Mouse (Mus musculus): Measurements from ENCODE around the gene Dab2ip. TPM values are rescaled to one million over a fixed set of nuclear protein-coding genes. Genes with fewer than 3 reads are reported as not detected.

The Dab2ip gene
- total and polyA plus RNA-seq, 2 experiments = 4.1 to 8.4 TPM

DNA sequence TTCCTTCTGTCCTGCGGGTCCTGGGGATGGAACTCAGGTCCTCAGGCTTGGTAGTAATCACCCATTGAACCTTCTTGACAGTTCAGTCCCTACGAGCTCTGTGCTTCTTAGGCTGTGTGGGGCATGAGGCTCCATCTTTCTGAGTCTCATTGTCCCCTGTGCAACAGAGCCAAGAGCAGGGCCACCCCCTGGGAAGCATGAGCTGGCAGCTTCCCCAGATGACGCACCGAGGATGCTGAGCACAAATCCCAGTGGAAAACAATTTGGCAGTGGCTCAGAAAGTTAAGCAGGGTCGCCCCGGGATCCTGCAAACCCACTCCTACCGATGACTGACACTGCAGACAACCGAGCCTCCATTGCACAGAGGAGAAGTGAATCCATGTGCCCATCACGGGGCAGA is 24.4 kb upstream of the Dab2ip start:
- no peak overlapping the region for H3K4me3 ChIP-seq (ENCODE audit: insufficient read depth, low read depth, low read length)
- no peaks in the 10 kb centered on the region for H3K36me3 ChIP-seq (ENCODE audit: control insufficient read depth, insufficient read depth, low read length)
- H3K9ac ChIP-seq (ENCODE audit: low read depth, low read length) = no peak overlapping the region
- H3K79me2 ChIP-seq (ENCODE audit: control insufficient read depth, insufficient read depth, low read length) = no peaks in the 10 kb centered on the region
- TF ChIP-seq CTCF (IDR thresholded peaks at IDR 0.05; ENCODE audit: low read depth, low read length) = no peak
- no peak for TF ChIP-seq POLR2A (IDR thresholded peaks at IDR 0.05; ENCODE audit: extremely low read depth, insufficient read depth, low read length)
- H3K4me1 ChIP-seq (ENCODE audit: control insufficient read depth, insufficient read depth, low read length) = no peaks in the 10 kb centered on the region
- no peak overlapping the region for H3K27ac ChIP-seq (replicated peaks; ENCODE audit: insufficient read depth, low read depth, low read length)
- DNase-seq (ENCODE audit: extremely low read depth, low read depth, low spot score) = no peak
- 83% methylated on average over 9 of the region's 9 CpGs for WGBS
- no peaks in the 10 kb centered on the region for H3K27me3 ChIP-seq (ENCODE audit: control insufficient read depth, insufficient read depth, low read length)

DNA sequence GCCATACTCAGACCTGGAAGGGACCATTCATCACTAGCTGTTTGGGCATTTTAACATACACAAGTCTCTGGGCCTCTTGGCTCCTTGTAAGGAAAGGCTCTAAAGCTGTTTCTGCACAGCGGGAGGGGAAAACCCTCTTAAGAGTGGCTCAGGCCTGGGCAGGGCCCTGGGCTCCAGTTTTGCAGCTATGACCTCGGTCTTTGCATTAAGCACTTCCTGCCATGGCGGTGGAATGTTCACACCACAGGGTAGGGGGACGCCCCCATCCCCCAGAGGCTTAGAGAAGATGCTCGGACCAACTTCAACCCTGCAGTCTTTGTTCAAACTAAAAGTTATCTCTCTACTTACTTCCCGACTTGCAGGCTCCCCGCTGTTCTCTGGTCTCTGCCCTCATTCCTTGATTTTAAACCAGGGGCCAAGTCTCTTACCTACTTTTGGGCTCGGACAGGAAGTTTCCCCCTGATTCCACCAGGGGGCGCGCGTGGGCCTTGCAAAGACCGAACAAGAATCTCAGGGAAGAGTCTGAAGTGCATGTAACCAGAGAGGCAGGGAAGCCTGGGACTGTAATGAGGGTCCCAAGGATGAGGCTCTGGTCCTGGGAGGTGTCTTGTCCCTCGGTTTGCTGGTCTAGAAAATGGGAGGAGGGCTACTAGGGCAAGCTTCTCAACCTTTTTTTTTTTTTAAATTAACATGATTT is 18.6 kb upstream of the Dab2ip start:
- Histone ChIP-seq H3K36me3 (ENCODE audit: control insufficient read depth, insufficient read depth, low read length) (no peaks in the 10 kb centered on the region), H3K9ac (ENCODE audit: low read depth, low read length) (no peak overlapping the region), H3K79me2 (ENCODE audit: control insufficient read depth, insufficient read depth, low read length) (no peaks in the 10 kb centered on the region), H3K27me3 (ENCODE audit: control insufficient read depth, insufficient read depth, low read length) (no peaks in the 10 kb centered on the region), H3K4me3 (ENCODE audit: insufficient read depth, low read depth, low read length) (no peak overlapping the region), H3K4me1 (ENCODE audit: control insufficient read depth, insufficient read depth, low read length) (no peaks in the 10 kb centered on the region), H3K27ac (replicated peaks; ENCODE audit: insufficient read depth, low read depth, low read length) (no peak overlapping the region)
- no peak for TF ChIP-seq POLR2A (IDR thresholded peaks at IDR 0.05; ENCODE audit: extremely low read depth, insufficient read depth, low read length)
- peak; percentile 89 for TF ChIP-seq CTCF (IDR thresholded peaks at IDR 0.05; ENCODE audit: low read depth, low read length)
- DNase-seq (ENCODE audit: extremely low read depth, low read depth, low spot score) = peak; percentile 46
- 28% methylated on average over 13 of the region's 13 CpGs for WGBS

DNA sequence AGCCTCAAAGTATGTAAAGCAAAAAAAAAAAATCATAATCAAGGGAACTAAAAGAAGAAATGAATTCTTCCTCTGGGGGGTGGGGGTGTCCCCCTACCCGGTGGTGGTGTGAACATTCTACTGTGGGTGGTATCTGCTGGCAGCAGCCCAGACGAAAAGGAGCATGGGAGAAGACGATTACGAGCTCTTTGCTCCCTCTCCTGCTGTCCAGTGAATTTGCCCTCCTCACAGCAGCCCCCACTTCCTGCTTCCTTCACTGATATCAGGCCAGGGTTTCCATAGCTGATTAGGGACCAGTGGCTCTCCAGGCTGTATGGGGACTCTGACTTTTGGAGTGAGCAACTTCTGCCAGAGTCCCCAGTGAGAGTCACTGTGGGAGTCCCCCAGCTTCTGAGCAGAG is 17.3 kb upstream of the Dab2ip start:
- H3K36me3 ChIP-seq (ENCODE audit: control insufficient read depth, insufficient read depth, low read length) = no peaks in the 10 kb centered on the region
- TF ChIP-seq POLR2A (IDR thresholded peaks at IDR 0.05; ENCODE audit: extremely low read depth, insufficient read depth, low read length) (no peak), CTCF (IDR thresholded peaks at IDR 0.05; ENCODE audit: low read depth, low read length) (no peak)
- no peaks in the 10 kb centered on the region for H3K27me3 ChIP-seq (ENCODE audit: control insufficient read depth, insufficient read depth, low read length)
- no peak for DNase-seq (ENCODE audit: extremely low read depth, low read depth, low spot score)
- no peaks in the 10 kb centered on the region for H3K4me1 ChIP-seq (ENCODE audit: control insufficient read depth, insufficient read depth, low read length)
- H3K27ac ChIP-seq (replicated peaks; ENCODE audit: insufficient read depth, low read depth, low read length) = no peak overlapping the region
- H3K4me3 ChIP-seq (ENCODE audit: insufficient read depth, low read depth, low read length) = no peak overlapping the region
- H3K9ac ChIP-seq (ENCODE audit: low read depth, low read length) = no peak overlapping the region
- H3K79me2 ChIP-seq (ENCODE audit: control insufficient read depth, insufficient read depth, low read length) = no peaks in the 10 kb centered on the region
- 54% methylated on average over 4 of the region's 4 CpGs for WGBS

DNA sequence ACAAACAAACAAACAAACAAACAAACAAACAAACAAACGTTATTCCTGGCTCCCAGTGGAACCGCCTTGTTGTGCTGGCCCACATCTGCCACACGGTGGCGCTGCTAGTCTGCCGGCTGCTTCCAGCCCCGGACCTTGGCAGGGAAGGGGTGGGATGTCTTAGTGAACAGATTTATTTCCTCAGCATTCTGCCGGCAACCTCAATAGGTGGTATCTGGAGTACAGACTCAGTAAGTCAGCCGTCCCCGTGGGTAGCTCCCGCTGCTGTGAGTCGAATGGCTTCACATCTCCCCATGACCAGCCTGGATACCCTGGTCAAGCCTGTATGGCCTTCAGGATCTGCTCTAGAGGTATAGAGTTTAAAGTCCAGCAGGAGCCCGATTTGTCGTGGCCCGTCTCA is 13.3 kb upstream of the Dab2ip start:
- 5% methylated on average over 14 of the region's 14 CpGs for WGBS
- Histone ChIP-seq H3K4me3 (ENCODE audit: insufficient read depth, low read depth, low read length) (no peak overlapping the region), H3K36me3 (ENCODE audit: control insufficient read depth, insufficient read depth, low read length) (no peaks in the 10 kb centered on the region), H3K4me1 (ENCODE audit: control insufficient read depth, insufficient read depth, low read length) (no peaks in the 10 kb centered on the region), H3K9ac (ENCODE audit: low read depth, low read length) (no peak overlapping the region), H3K27ac (replicated peaks; ENCODE audit: insufficient read depth, low read depth, low read length) (no peak overlapping the region), H3K79me2 (ENCODE audit: control insufficient read depth, insufficient read depth, low read length) (no peaks in the 10 kb centered on the region), H3K27me3 (ENCODE audit: control insufficient read depth, insufficient read depth, low read length) (no peaks in the 10 kb centered on the region)
- DNase-seq (ENCODE audit: extremely low read depth, low read depth, low spot score) = no peak
- TF ChIP-seq CTCF (IDR thresholded peaks at IDR 0.05; ENCODE audit: low read depth, low read length) (peak; percentile 96), POLR2A (IDR thresholded peaks at IDR 0.05; ENCODE audit: extremely low read depth, insufficient read depth, low read length) (no peak)

DNA sequence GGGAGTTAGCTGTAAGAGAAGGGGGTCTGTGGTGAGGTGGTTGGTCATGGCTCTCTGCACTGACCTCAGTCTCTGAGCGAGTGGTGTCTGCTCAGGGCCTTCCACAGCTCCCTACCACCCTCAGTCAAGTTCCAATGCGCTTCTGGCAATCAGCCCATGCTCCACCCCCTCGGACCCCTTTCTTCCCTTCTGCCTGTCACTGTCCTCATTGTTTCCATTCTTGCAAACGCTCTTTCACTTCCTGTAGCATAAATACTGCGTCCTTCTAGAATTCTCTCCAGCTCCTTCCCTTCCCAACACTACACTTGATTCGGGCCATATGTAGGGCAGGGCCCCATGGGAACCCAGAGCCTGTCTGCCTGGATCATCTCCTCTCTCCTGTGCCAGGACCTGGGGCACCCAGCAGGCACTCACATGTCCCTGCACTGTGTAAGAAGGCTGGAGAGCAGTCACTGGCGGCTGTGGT is 12.9 kb upstream of the Dab2ip start:
- Histone ChIP-seq H3K4me1 (ENCODE audit: control insufficient read depth, insufficient read depth, low read length) (no peaks in the 10 kb centered on the region), H3K4me3 (ENCODE audit: insufficient read depth, low read depth, low read length) (no peak overlapping the region), H3K27me3 (ENCODE audit: control insufficient read depth, insufficient read depth, low read length) (no peaks in the 10 kb centered on the region), H3K27ac (replicated peaks; ENCODE audit: insufficient read depth, low read depth, low read length) (no peak overlapping the region), H3K79me2 (ENCODE audit: control insufficient read depth, insufficient read depth, low read length) (no peaks in the 10 kb centered on the region), H3K36me3 (ENCODE audit: control insufficient read depth, insufficient read depth, low read length) (no peaks in the 10 kb centered on the region), H3K9ac (ENCODE audit: low read depth, low read length) (no peak overlapping the region)
- 53% methylated on average over 7 of the region's 7 CpGs for WGBS
- no peak for DNase-seq (ENCODE audit: extremely low read depth, low read depth, low spot score)
- no peak for TF ChIP-seq CTCF (IDR thresholded peaks at IDR 0.05; ENCODE audit: low read depth, low read length)
- TF ChIP-seq POLR2A (IDR thresholded peaks at IDR 0.05; ENCODE audit: extremely low read depth, insufficient read depth, low read length) = no peak

DNA sequence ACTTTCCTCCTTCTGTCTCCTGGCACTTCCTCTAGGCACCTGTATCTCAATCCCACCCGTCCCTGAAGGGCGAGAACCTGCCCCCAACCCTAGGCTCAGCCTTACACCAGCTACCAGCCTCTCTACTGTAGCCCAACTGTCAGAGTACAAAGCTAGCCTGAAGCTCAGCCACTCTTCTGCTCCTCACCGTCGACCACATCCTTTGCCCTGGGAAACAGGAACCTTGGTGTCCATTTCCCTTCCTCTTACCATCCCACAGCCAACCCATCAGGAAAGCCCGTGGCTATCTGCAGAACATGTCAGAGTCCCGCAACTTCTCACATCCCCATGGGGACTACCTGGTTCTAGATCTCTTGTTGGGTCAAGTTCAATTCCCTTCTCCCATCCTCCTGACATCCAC is 11.6 kb upstream of the Dab2ip start:
- Histone ChIP-seq H3K79me2 (ENCODE audit: control insufficient read depth, insufficient read depth, low read length) (no peaks in the 10 kb centered on the region), H3K4me1 (ENCODE audit: control insufficient read depth, insufficient read depth, low read length) (no peaks in the 10 kb centered on the region), H3K9ac (ENCODE audit: low read depth, low read length) (no peak overlapping the region), H3K4me3 (ENCODE audit: insufficient read depth, low read depth, low read length) (no peak overlapping the region), H3K27ac (replicated peaks; ENCODE audit: insufficient read depth, low read depth, low read length) (no peak overlapping the region), H3K36me3 (ENCODE audit: control insufficient read depth, insufficient read depth, low read length) (no peaks in the 10 kb centered on the region), H3K27me3 (ENCODE audit: control insufficient read depth, insufficient read depth, low read length) (no peaks in the 10 kb centered on the region)
- TF ChIP-seq CTCF (IDR thresholded peaks at IDR 0.05; ENCODE audit: low read depth, low read length) (no peak), POLR2A (IDR thresholded peaks at IDR 0.05; ENCODE audit: extremely low read depth, insufficient read depth, low read length) (no peak)
- DNase-seq (ENCODE audit: extremely low read depth, low read depth, low spot score) = no peak
- WGBS = 70% methylated on average over 6 of the region's 6 CpGs

Measured in liver, adult 2 months (tissue).